Comparison of ENCODE assay signal across 12 mouse cellular contexts in the genomic region with DNA sequence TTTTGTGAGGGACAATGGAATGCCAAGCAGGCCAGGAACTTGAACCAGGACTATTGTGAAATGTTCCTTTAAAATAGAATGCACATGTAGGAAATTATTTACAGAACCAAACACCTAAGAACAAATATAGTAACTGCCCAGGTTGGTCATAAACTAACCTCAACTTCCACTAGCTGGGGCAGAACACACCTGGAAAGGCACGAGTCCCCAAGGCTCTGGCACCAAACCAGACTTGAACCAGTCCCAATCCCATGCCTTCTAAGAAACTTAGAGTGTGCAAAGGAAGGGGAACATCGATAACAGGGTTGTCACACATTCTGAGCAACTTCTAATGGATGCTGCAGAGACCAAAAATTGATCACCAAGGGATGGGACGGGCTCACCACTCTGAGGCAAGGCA. TPM values are rescaled to one million over a fixed set of nuclear protein-coding genes. Genes with fewer than 3 reads are reported as not detected.
"Had no signal": no experiment of that assay in that cellular context is flagged by ENCODE, and none has a peak within 500 bp of the region (broad histone marks: within the 10 kb centered on the region; RNA-seq: fewer than 3 reads in every experiment).

No protein-coding gene starts in this region.

- H3K4me1 ChIP-seq: neural tube, embryonic 12.5 days had no signal

- H3K9ac ChIP-seq: limb, embryonic 12.5 days; lung, embryonic 15.5 days; midbrain, embryonic 15.5 days; neural tube, embryonic 12.5 days had no signal

- H3K27me3 ChIP-seq: limb, embryonic 12.5 days; lung, embryonic 15.5 days; midbrain, embryonic 15.5 days; neural tube, embryonic 12.5 days had no signal

- H3K4me2 ChIP-seq: limb, embryonic 12.5 days; liver, embryonic 11.5 days; lung, embryonic 15.5 days; midbrain, embryonic 15.5 days; neural tube, embryonic 12.5 days had no signal

- ATAC-seq: hindbrain, embryonic 16.5 days; inflammation-experienced regulatory T-cells, adult 6 months; midbrain, embryonic 15.5 days had no signal

- H3K36me3 ChIP-seq: limb, embryonic 12.5 days; lung, embryonic 15.5 days; midbrain, embryonic 10.5 days; midbrain, embryonic 15.5 days; neural tube, embryonic 12.5 days had no signal

- DNase-seq: lung, postnatal 36 days; right cerebral cortex, postnatal 14 days; thymus, postnatal 36 days had no signal

- H3K27ac ChIP-seq: layer of hippocampus, adult 2 months; limb, embryonic 12.5 days; lung, embryonic 15.5 days; midbrain, embryonic 10.5 days; midbrain, embryonic 15.5 days; neural tube, embryonic 12.5 days had no signal

- H3K9me3 ChIP-seq: limb, embryonic 12.5 days; lung, embryonic 15.5 days; midbrain, embryonic 10.5 days; midbrain, embryonic 15.5 days; neural tube, embryonic 12.5 days had no signal

- H3K4me3 ChIP-seq: layer of hippocampus, adult 2 months; limb, embryonic 12.5 days; lung, embryonic 15.5 days; midbrain, embryonic 10.5 days; midbrain, embryonic 15.5 days; neural tube, embryonic 12.5 days had no signal

RNA-seq across cellular contexts. Expression of a gene that starts 21.1 kb away (rescaled TPM):
- polyA plus RNA-seq: inflammation-experienced regulatory T-cells, adult 6 months had no signal
